Mouse (Mus musculus) intestine, embryonic 16.5 days (tissue): ENCODE data around the gene Agbl1. TPM values are rescaled to one million over a fixed set of nuclear protein-coding genes. Genes with fewer than 3 reads are reported as not detected.

ENCODE experiments used
- ATAC-seq: fragments of 200-750 bp; cut with Nextera tagmentation; 2 replicates; pipeline ENCODE4 v1.8.0; 2017; ENCODE audit warnings: moderate TSS enrichment, moderate library complexity
- H3K27ac ChIP-seq: fragments of 300-500 bp; sonication (generic); 2 replicates; pipeline ENCODE4 v1.5.1; 2014; ENCODE audit warnings: mild to moderate bottlenecking, low read length
- H3K27me3 ChIP-seq: fragments of 300-500 bp; sonication (generic); replicated peaks from 2 replicates; pipeline ENCODE4 v1.6.1; 2014; ENCODE audit warnings: low read length, control low read depth, mixed read lengths; ENCODE audit not compliant: control insufficient read depth, insufficient read depth
- H3K36me3 ChIP-seq: fragments of 300-500 bp; sonication (generic); 2 replicates; pipeline ENCODE4 v1.6.1; 2014; ENCODE audit warnings: low read length, control low read depth; ENCODE audit not compliant: control insufficient read depth, insufficient read depth
- H3K4me1 ChIP-seq: fragments of 300-500 bp; sonication (generic); 2 replicates; pipeline ENCODE4 v1.6.1; 2014; ENCODE audit warnings: low read length, control low read depth, mixed read lengths; ENCODE audit not compliant: control insufficient read depth, insufficient read depth
- H3K4me2 ChIP-seq: fragments of 300-500 bp; sonication (generic); 2 replicates; pipeline ENCODE4 v1.6.1; 2014; ENCODE audit warnings: low read depth, low read length, control low read depth
- H3K4me3 ChIP-seq: fragments of 300-500 bp; sonication (generic); 2 replicates; pipeline ENCODE4 v1.5.1; 2014; ENCODE audit warnings: mild to moderate bottlenecking, low read length
- H3K9ac ChIP-seq: fragments of 300-500 bp; sonication (generic); 2 replicates; pipeline ENCODE4 v1.6.1; 2014; ENCODE audit warnings: low read depth, low read length
- H3K9me3 ChIP-seq: fragments of 300-500 bp; sonication (generic); 2 replicates; pipeline ENCODE4 v1.6.1; 2016; ENCODE audit warnings: low read length, control low read depth; ENCODE audit not compliant: control insufficient read depth
- WGBS: fragments of 180-500 bp; shearing (Covaris S2); extraction: QIAGEN DNeasy Blood & Tissue Kit; methylation state at CpG from one replicate; pipeline ENCODE4 v1.1.7; 2014; 5-methylcytosine and 5-hydroxymethylcytosine counted together
- polyA plus RNA-seq: library from polyadenylated mRNA; unstranded; fragments of >200 nt; fragmentation: Nextera tagmentation; extraction: Ambion mirVana; gene quantifications from 2 replicates; pipeline ENCODE4 v1.2.1, GENCODE M21; 2015

The Agbl1 gene
- polyA plus RNA-seq, 1 experiment from 2014 or later: not detected

- Histone ChIP-seq H3K36me3 (no peaks in the 10 kb centered on the region), H3K4me2 (no peak overlapping the region), H3K9me3 (no peaks in the 10 kb centered on the region), H3K9ac (no peak overlapping the region), H3K27ac (no peak overlapping the region), H3K4me3 (no peak overlapping the region), H3K4me1 (no peaks in the 10 kb centered on the region), H3K27me3 (no peaks in the 10 kb centered on the region)
- no peak for ATAC-seq
These were observed 689.2 kb downstream of the Agbl1 start for GRCm38 (mm10) chr7:76918871-76919270.

DNA sequence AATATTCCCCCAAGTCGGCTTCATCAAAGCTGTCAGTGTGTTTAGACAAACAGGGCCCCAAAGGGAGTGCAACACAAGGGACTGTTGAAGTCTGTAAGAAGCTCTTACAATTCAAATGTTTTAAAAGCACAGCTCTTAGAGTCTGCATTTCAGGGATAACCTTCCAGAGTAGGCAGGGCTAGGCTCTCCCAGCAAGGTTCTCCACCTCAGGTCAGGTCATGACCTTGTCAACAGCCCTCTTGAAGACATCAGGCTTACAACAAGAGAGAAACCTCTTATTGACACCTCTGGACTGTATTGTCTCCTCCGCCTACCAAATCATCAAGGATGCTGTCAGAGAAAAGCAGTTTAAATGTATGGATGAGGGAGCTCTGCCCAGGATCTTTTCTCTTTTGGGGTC is 692.0 kb downstream of the Agbl1 start:
- H3K4me3 ChIP-seq: no peak overlapping the region
- H3K4me1 ChIP-seq: no peaks in the 10 kb centered on the region
- no peaks in the 10 kb centered on the region for H3K9me3 ChIP-seq
- WGBS: 54% methylated on average over 2 of the region's 2 CpGs
- H3K27ac ChIP-seq: no peak overlapping the region
- ATAC-seq: no peak
- no peaks in the 10 kb centered on the region for H3K36me3 ChIP-seq
- H3K27me3 ChIP-seq: no peaks in the 10 kb centered on the region
- no peak overlapping the region for H3K9ac ChIP-seq
- H3K4me2 ChIP-seq: no peak overlapping the region

DNA sequence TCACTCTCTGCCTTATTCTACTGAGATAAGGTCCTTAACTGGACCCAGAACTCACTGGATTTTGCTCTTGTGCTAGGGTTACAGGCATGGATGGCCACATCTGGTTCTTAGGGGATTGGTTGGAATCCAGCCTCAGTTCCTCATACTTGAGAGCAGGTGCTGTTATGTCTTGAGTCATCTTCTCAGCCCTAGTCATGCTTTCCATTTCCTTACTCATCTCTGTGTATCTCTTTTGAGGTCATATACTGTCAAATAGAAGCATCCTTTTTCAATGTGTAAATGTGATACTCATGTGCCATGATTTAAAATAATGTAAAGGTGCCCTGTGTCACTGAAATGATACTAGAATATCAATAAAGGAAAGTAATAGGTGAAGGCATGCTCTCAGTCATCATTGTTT is 705.5 kb downstream of the Agbl1 start:
- no peak overlapping the region for H3K27ac ChIP-seq
- ATAC-seq: no peak
- no peaks in the 10 kb centered on the region for H3K9me3 ChIP-seq
- H3K4me1 ChIP-seq: no peaks in the 10 kb centered on the region
- H3K27me3 ChIP-seq: no peaks in the 10 kb centered on the region
- H3K36me3 ChIP-seq: no peaks in the 10 kb centered on the region
- no peak overlapping the region for H3K9ac ChIP-seq
- H3K4me3 ChIP-seq: no peak overlapping the region
- no peak overlapping the region for H3K4me2 ChIP-seq

DNA sequence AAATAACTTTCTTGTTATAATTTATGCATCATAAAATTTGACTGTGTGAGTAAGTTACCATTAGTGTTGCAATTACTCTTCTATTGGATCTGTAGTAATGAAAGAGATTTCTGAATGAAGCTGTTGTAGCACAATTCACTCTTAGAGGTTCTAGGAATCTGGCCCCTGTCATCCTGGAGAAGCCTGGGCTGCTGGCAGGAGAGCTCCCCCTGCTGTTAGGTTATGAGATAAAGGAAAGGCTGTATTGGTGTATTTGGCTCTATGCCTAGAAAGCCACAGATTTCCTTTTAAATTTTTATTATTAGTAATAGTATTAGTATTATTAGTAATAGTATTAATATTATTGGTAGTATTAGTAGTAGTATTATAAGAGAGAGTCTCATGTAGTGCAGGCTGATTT is 711.8 kb downstream of the Agbl1 start:
- Histone ChIP-seq H3K4me1 (no peaks in the 10 kb centered on the region), H3K27ac (no peak overlapping the region), H3K9me3 (no peaks in the 10 kb centered on the region), H3K4me3 (no peak overlapping the region), H3K27me3 (no peaks in the 10 kb centered on the region), H3K36me3 (no peaks in the 10 kb centered on the region), H3K4me2 (no peak overlapping the region), H3K9ac (no peak overlapping the region)
- ATAC-seq: no peak

DNA sequence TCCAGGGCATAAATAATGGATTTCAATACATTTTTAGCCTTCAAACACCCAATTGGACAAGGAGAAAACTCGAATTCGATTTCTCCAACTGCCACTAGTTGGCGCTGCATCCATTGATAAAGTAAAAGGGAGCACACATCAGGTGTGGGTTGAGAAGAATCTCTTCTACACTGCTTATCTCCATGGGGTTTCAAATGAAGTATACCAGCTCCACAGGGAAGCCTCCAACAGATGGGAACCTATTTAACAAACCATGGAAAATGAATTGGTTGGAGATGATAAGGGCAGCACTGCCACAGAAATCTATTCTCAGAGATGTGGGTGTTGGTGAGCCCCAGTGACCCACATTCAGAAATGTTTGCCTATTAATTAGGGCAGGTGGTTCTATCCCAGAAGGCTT is 741.6 kb downstream of the Agbl1 start:
- no peak overlapping the region for H3K4me2 ChIP-seq
- no peak overlapping the region for H3K27ac ChIP-seq
- no peak for ATAC-seq
- H3K27me3 ChIP-seq: no peaks in the 10 kb centered on the region
- no peaks in the 10 kb centered on the region for H3K4me1 ChIP-seq
- no peaks in the 10 kb centered on the region for H3K36me3 ChIP-seq
- H3K4me3 ChIP-seq: no peak overlapping the region
- no peaks in the 10 kb centered on the region for H3K9me3 ChIP-seq
- 16% methylated on average over 3 of the region's 3 CpGs for WGBS
- H3K9ac ChIP-seq: no peak overlapping the region

DNA sequence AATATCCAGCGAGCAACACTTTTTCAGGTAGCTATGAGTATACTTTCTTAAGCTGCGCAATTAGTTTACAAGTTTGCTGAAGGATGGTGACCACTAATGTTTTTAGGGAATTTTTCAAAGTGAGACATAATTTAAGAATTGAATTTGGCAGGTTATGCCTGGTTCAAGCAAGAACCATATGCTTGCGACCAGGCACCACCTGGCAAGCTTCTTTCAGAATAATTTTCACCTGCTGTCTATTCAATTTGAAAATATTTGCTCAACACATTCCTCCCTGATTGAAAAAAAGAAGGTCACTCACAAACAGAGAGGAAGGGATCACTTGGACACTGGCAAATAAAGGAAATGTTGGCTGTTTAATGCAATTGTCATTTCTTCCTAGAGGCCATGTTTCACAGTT is 779.9 kb downstream of the Agbl1 start:
- Histone ChIP-seq H3K9me3 (no peaks in the 10 kb centered on the region), H3K36me3 (no peaks in the 10 kb centered on the region), H3K4me2 (no peak overlapping the region), H3K27ac (no peak overlapping the region), H3K4me3 (no peak overlapping the region), H3K9ac (no peak overlapping the region), H3K27me3 (no peaks in the 10 kb centered on the region), H3K4me1 (no peaks in the 10 kb centered on the region)
- no peak for ATAC-seq
- WGBS: 84% methylated on average over 3 of the region's 3 CpGs

DNA sequence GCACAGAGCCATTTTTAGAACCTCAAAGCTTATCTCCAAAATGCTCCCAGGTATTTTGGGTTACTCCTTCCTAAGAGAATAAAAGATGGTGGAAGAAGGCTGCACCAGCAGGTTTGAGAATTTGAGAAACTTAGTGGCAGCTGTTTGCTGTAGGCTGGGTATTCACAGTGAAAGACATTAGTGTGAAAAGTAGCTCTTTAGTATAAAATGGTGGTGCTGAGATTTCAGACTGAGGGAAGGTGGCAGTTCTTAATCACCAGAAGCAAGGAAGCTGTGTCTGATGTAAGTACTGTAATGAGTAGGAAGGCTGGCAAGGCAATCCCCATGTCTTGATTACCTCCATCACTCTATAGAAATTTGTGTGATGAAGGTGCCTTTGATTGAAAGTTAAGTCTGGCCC is 799.3 kb downstream of the Agbl1 start:
- Histone ChIP-seq H3K36me3 (no peaks in the 10 kb centered on the region), H3K27me3 (no peaks in the 10 kb centered on the region), H3K27ac (no peak overlapping the region), H3K4me1 (no peaks in the 10 kb centered on the region), H3K9ac (no peak overlapping the region), H3K4me3 (no peak overlapping the region), H3K9me3 (no peaks in the 10 kb centered on the region), H3K4me2 (no peak overlapping the region)
- ATAC-seq: no peak

DNA sequence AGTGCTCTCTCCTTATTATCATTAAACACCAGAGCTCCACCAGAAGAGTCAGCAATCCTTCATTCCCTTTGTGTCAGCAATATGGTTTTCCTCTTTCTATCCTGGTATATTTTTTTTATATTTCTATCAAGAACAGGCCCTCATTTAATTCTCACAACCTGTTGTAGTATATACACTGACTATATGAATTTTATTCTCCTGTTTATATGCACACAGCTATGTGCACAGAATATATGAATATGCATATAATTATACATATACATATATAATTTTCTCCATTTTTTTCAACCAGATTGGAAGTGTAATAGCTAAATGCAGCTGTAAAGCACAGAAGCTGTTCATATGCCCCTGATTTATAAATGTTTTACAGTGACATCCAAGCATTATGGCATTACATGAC is 846.3 kb downstream of the Agbl1 start:
- ATAC-seq: no peak
- no peaks in the 10 kb centered on the region for H3K9me3 ChIP-seq
- no peaks in the 10 kb centered on the region for H3K27me3 ChIP-seq
- no peaks in the 10 kb centered on the region for H3K4me1 ChIP-seq
- no peaks in the 10 kb centered on the region for H3K36me3 ChIP-seq
- no peak overlapping the region for H3K9ac ChIP-seq
- H3K4me3 ChIP-seq: no peak overlapping the region
- no peak overlapping the region for H3K4me2 ChIP-seq
- no peak overlapping the region for H3K27ac ChIP-seq

GRCm38 (mm10) chr7:77087266-77087665 is 857.6 kb downstream of the Agbl1 start:
- 80% methylated on average over 1 of the region's 1 CpGs for WGBS
- no peak overlapping the region for H3K9ac ChIP-seq

GRCm38 (mm10) chr7:77095153-77095552 is 865.5 kb downstream of the Agbl1 start:
- Histone ChIP-seq H3K4me1 (no peaks in the 10 kb centered on the region), H3K4me2 (no peak overlapping the region), H3K36me3 (no peaks in the 10 kb centered on the region), H3K4me3 (no peak overlapping the region), H3K27ac (no peak overlapping the region), H3K9ac (no peak overlapping the region), H3K9me3 (no peaks in the 10 kb centered on the region), H3K27me3 (no peaks in the 10 kb centered on the region)
- WGBS: 77% methylated on average over 2 of the region's 2 CpGs
- no peak for ATAC-seq

More at GRCm38 (mm10) chr7:77087266-77087665, 857.6 kb downstream of the Agbl1 start:
- no peak overlapping the region for H3K4me3 ChIP-seq
- no peak overlapping the region for H3K4me2 ChIP-seq
- no peak overlapping the region for H3K27ac ChIP-seq
- no peak for ATAC-seq
- no peaks in the 10 kb centered on the region for H3K4me1 ChIP-seq
- no peaks in the 10 kb centered on the region for H3K36me3 ChIP-seq
- no peaks in the 10 kb centered on the region for H3K27me3 ChIP-seq
- no peaks in the 10 kb centered on the region for H3K9me3 ChIP-seq
